Mouse (Mus musculus): ENCODE data around the gene Ctrl.
A peak's percentile ranks its signal among the peaks of the same experiment; 100 is the strongest.
"Not testable (repeated sequence)": the region's sequence is repeated elsewhere in the genome, so short reads cannot be mapped to it uniquely, and the experiment has no call there.

The Ctrl gene

DNA sequence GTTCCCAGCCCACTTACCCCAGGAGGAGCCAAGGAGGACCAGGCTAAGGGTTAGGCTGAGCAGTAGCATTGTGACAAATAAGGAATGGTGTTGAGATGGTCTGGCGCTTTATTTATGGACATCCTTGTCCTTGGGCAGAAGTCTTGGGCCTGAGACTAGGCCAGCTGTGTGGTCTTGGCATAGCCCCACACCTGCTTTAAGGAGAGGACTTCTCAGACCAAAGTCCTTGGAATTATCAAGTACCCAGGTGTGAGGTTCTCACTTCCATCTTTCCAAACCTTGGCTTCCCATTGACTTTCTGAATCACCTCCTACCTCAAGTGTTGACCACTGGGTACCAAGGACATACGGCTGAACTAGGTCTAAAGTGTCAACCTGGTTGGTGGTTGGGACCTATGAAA lies at the start of gene Ctrl:
Ctrl (minus strand) TSS at position 101 of the 400 bp plus-strand sequence.
- no peak for DNase-seq (ENCODE audit: low spot score)

DNA sequence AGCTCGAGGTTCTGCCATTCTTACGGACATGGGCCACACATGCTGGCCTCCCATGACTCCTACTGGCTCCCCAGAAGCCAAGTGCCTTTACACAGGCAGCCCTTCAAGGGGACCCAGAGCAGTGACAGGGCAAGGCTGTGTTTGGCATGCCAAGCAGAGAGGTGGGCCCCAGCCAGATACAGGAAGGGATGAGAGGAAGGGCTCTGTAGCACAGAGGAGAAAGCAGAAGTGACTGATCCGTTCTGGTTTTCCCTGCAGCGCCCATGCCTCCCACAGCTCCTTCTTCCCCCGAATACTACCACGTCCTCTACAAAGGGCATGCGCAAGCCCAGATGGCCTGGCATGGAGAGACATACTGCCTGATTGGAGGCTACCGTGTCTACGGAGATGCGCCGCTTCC lies 49.7 kb upstream of the Ctrl start:
- not testable (repeated sequence) for DNase-seq (ENCODE audit: low spot score)

DNA sequence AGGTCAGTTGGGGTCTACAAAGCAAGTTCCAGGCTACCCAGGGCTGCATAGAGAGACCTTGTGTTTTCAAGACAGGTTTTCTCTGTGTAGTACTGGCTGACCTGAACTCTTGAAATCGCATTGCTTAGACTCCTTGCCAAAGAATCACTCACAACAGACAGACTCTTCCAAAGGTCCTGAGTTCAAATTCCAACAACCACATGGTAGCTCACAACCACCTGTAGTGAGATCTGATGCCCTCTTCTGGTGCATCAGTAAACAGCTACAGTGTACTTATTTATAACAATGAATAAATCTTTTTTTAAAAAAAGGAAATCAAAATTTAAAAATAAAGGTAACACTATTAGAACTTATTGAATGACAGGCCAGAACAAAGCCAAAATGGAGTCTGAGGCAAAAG lies 47.5 kb upstream of the Ctrl start:
- DNase-seq (ENCODE audit: low spot score), result no peak

DNA sequence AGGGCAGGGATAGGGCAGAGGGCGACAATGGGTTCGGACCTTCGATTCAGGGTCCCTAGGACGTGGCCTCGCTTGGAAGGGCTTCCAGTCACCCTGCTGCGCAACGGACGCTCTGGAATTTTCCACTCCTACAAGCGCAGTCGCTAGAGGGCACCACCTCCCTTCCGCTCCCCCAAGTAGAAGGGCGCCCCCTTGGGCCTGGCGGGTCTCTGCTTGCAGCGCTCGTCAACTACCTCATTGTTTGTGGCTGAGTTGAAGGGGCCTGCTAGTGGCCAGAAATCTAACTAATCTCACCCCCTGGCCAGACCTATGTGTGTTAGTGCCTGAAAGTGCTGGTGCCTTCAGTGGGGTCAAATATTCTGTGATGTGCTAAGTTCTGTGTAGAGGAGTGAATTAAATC lies 45.7 kb upstream of the Ctrl start, which contains the start of gene Dpep3:
Dpep3 (minus strand) TSS at position 105 of the 400 bp plus-strand sequence.
- no peak for DNase-seq (ENCODE audit: low spot score)

DNA sequence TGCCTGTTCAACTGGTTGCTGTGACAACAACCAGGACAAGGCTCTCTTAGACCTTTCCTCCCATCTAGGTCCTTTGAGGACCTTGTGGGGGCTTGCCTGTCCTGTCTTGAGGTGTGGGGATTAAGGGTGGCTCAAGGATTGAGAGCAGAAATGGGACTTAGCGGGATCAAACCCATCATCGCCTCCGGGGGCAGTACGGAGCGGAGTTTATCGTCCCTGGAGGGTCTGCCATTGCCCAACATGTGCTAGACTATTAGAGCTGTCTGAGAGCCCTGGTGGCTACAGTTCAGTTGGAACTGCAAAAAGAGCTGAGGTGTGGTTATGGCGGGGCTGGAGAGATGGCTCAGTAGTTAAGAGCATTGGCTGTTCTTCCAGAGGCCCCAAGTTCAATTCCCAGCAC lies 41.7 kb upstream of the Ctrl start:
- DNase-seq (ENCODE audit: low spot score), result no peak

DNA sequence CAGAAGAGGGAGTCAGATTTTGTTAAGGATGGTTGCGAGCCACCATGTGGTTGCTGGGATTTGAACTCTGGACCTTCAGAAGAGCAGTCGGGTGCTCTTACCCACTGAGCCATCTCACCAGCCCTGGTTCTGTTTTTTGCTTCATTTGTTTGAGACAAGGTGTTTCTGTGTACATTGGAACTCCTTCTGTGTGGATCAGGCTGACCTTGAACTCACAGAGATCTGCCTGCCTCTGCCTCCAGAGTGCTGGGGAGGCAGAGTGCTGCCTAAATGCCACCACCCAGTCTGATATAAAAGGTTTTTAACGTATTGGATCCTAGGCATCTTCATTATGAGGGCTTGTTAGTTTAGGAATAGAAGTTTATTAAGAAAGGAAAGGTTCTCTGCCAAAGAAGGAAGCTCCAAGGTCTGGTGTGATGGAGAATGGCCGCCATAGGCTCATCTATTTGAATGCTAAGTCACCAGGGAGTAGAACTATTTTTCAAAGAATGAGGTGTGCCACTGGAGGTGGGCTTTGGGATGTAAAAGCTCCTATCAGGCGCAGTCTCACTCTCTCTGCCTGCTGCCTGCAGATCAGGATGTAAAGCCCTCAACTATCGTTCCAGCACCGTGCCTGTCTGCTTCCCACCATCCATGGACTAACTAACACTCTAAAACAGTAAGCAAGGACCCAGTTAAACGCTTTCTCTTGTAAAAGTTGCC lies 37.5 kb upstream of the Ctrl start:
- no peak for DNase-seq (ENCODE audit: low spot score)

DNA sequence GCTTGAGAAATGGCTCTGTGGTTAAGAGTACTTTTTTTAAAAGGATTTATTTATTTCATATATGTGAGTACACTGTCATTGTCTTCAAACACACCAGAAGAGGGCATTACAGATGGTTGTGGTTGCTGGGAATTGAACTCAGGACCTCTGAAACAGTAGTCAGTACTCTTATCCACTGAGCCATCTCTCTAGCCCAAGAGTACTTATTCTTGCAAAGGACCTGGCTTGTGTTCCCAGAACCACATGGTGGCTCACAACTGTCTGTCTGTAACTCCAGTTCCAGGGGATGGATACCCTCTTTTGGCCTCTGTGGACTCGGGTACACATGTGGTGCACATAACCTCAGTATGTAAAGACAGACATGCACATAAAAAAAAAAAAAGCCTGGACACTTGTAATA lies 35.7 kb upstream of the Ctrl start:
- DNase-seq (ENCODE audit: low spot score), result no peak

DNA sequence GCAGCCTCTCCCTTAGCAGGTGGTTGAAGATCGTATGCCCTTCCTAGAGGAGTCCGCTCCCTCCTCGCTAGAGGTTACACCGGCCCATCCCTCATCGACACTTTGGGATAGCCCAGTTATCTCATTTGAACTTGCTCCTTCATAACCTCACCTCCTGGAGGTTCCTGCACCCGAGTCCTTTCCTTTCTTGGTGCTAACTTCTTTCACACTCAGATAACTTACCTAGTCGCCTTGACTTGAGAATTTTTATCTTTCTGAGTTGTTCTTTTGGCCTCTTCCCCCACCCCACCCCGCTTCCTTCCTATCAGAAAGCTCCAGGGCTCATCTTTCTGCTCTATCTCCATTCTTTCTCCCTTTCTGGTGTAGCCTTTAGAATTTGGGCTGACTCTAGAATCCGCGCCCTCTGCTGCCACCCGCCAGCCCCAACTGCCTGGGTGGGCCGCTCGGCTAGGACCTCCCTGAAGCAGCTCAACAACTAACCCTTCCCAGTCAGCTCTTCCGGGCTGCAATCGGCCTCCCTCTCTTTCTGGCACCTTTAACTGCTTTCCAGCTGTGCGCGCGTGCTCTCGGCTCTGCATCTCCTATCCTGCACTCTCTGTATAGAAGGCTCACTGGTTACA lies 33.1 kb upstream of the Ctrl start:
- peak; percentile 29 for DNase-seq (ENCODE audit: low spot score)

DNA sequence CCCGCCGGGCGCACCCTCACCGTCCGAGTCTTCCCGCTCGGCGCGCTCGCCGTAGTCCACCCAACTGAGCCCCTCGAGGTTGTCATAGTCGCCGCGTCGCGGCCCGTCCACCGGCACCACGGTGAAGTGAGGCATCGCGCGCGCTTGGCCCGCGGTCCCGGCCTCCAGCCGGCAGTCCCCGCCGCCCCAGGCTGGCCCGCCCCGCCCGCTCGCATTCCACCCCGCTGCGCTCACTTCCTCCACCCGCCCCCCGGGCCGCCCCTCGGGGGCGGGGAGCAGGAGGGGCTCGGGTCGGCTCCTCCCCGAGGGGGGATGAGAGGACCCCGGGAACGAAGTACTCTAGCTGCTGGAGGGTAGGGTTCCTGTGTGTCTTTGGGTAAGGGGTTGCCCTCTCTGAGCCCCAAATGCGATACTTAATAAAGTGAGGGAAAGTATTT lies 32.3 kb upstream of the Ctrl start, which contains the start of gene Slc12a4:
Slc12a4 (minus strand) TSS at position 193 of the 437 bp plus-strand sequence.
- DNase-seq (ENCODE audit: low spot score), result peak; percentile 88

DNA sequence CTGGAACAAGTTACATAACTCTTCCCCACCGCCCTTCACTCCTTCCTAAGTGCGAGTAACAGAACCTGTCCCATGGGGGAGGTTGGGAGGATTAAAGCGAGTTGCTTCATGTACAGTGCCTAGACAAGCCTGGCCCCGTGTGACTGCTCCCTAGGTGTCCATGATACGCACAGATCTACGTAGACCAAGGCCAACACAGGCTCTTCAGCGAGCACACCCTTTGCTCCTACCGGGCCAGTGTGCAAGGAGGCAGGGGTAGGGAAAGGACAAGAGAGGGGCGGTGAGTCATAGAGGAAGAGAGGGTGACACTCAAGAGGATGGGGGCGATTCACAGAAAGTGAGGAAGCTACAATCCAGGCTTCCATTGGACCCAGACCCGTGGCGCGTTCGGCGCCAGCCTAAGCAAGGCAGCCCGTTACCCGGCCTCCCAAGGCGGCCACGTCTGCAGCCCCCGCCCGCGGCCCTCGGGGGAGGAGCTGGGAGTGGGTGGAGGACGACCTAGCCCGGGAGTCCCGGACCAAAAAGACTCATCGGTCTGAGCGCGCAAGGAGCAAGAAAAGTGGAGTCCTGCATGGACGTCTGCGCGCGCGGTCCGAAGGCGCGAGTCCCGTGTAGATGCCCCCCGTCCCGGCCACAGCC lies 31.7 kb upstream of the Ctrl start:
- DNase-seq (ENCODE audit: low spot score), result peak; percentile 68

DNA sequence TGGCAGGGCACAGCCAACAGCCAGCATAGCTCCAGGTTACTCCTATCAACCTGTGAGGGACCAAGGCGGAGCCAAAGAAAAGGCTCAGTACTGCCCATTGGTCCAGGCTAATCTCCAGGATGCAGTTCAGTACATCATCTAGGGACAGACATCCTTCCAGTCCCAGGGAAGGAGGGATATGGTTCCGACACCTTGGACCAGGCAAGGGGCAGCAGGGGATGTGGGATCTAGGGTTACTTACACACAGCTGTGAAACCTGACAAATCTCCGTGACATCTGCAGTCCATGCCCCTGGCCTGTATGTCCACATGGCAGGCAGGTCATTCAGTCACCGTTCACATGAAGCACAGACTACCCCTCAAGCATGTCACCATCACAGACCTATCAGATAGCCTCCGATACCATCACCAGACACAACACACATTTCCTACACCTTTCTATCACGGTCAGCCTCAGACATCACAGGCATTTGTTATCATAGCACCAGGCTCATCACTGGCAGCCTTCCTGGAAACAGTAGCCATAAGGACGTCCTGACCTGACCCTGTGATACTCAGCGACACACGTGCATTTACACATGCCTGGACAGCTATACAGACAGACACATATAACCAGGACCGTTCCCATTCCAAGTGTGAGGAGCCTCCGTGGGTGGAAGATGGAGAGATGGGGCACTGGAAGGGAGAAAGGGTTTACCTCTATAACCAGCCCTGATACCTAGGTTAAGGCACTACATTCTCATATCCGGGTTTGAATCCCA lies 31.0 kb upstream of the Ctrl start:
- no peak for DNase-seq (ENCODE audit: low spot score)

DNA sequence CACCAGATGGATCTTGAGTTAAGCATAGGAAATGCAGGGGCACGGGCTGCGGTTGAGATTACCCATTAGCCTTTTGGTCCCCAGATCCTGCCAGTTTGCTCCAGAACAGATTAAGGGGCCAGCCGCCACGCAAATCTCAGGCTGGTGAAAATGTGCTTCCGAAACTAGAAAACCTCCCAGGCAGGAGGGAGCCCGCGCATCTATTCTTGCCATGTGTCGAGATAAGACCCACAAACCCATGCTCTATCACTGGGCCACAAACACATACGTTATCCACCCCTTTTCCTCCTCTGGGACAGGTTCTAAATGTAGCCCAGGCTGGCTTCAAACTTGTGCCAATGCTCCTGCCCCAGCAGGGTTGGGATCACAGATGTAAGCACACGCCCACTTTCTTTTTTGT lies 27.9 kb upstream of the Ctrl start:
- no peak for DNase-seq (ENCODE audit: low spot score)

DNA sequence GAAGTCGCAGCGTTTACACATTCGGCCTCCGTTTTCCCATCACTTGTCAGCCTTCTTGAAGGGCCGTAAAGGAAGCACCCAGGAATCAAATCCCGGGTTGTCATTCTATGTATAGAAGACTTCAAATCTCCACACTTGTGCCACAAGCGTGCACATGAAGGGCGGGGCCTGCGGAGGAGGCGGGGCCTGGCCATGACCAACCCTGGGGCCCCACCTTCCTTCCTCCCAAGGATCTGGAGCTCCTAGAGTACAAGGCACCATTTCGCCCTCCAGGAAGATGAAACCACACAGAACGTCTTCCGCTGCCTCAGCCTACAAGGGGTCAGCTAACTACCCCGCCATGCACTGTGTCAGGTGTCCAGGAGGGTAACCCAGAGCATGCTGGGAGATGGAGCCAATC lies 27.4 kb upstream of the Ctrl start:
- DNase-seq (ENCODE audit: low spot score), result no peak

DNA sequence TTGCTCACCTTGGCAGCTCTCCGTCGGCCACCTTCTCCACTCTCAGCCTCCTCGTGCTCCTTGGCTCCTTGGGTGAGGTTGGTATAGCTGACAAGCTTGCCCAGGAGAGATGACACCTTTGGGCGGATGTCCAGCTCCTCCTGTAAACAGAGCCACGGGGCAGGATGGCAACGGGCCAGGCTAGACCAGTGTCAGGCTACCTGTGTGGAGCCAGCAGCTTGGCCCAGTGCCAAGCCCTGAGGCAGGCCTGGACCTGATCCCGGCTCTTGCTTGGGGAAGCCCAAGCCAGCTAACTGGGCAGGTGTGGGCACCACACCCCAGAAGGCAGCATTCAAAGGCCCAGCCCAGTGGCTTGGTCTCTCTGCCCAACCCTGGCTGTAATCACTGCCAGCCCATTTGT lies 25.7 kb upstream of the Ctrl start:
- no peak for DNase-seq (ENCODE audit: low spot score)

DNA sequence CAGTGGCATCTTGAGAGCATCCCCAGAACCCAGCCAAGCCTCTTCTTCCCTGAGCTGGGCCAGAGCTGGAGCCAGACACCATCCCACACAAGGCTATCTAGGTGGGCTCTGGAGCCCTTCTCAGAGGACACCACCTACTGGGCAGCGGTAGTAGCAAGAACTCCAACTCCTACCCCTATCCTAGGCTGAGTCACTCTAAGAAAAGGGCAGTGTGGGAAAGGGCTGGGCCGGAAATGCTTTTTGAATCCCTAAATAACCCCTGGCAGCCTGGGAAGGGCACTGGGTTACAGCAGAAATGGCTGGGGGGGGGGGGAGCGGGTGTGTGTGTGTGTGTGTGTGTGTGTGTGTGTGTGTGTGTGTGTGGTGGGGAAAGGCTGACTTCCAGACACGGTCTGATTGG lies 24.2 kb upstream of the Ctrl start:
- no peak for DNase-seq (ENCODE audit: low spot score)

DNA sequence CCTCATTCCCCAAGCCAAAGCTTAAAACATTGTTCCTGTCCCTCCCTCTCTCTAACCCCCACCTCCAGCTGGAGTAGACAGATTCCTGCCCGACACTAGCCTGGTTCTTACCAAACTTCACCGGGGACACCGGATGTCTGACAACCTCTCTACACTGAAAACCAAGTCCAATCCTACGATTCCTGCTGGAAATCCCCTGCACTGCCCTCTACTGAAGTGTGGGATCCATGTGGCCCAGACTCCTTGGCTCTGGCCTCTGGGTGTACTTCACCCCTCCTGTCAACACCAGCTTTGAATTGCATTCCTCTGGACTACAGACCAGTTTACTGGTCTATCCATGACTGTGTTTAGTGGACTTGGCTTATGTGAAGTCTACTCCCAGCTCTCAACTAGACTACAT lies 22.9 kb upstream of the Ctrl start:
- no peak for DNase-seq (ENCODE audit: low spot score)

DNA sequence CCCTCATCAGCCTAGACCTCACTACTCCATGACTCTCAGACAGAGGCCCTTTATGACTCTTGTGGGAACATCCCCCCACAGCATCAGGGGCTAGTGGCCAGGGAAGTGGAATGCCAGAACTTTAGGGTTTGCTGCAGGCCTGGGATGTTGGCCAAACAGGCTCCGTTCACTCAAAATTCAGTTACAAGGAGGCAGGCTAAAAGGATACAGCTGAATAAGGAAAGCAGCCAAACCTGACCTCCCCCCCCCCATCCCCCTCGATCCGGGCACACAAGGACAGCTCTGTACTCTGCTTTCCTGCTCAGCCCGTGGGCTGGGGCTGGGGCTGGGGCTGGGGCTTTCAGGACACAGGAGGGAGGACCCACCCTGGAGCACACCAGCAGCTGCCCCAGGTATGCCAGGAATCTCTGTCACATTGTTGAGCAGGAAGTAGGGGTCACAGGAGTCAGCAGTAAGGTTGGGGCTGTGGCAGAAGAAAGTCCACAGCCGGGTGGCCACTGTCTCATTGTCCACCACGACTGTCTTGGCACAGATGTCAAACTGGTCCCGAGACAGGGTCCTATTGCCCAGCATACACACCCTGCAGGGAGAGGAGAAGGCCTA lies 17.5 kb upstream of the Ctrl start:
- no peak for DNase-seq (ENCODE audit: low spot score)

DNA sequence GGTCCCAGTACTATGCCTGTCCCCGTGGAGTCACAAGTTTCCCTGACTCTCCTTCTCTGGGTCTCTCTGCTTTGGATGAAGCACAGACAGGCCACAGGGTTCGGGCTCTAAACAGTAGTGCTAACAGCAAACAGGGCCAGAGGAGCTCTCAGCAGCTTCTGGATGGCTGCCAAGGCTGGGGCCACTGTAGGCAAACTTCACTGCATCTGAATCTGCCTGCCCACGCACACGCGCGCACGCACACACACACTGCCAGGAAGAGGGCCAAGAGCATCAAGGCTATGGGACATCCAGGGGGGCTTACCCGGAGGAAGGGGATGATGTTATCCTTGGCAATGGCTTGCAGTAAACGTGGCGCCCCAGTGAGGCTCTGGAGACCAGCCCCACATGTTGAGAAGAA lies 15.7 kb upstream of the Ctrl start:
- DNase-seq (ENCODE audit: low spot score), result no peak

DNA sequence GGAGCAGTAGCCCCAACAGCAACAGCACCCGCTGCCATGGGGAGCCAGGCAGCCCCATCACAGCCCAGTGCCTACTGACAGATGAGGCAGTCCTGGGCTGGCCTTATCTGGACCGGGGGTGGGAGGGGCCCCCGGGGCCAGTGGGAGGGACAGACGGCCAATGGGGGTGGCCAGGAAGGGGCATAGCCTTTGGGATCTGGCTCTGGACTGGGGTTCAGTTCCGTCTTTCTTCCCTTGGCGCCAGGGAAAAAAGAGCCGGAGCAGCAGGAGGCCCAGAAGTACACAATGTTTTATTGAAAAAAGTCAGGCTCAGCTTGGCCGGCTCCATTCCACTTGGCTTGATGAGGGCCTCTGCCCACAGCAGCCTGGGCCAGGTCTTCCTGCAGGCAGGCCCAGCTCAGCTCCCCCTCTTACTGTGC lies 9.7 kb upstream of the Ctrl start, which contains the start of gene Lcat:
Lcat (minus strand) TSS at position 62 of the 419 bp plus-strand sequence.
- DNase-seq (ENCODE audit: low spot score), result no peak

DNA sequence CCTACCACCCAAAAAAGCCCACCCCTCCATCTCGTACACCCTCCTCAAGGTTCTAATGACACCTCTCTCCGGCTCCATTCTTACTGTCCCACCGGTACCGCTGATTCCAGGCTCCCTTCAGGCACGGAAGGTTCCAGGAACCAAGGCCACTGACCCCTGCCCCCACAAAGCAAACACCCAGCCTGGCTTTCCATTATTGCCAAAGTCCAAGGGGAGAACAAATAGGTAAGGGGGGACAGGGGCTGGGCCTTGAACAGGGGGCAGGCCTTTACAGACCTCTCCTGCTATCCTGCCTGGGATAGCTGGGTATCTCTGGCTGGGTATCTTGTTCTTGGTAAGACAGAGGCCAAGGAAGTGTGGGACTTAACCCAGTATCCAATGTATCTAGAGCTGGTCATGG lies 8.9 kb upstream of the Ctrl start:
- DNase-seq (ENCODE audit: low spot score), result peak; percentile 80

DNA sequence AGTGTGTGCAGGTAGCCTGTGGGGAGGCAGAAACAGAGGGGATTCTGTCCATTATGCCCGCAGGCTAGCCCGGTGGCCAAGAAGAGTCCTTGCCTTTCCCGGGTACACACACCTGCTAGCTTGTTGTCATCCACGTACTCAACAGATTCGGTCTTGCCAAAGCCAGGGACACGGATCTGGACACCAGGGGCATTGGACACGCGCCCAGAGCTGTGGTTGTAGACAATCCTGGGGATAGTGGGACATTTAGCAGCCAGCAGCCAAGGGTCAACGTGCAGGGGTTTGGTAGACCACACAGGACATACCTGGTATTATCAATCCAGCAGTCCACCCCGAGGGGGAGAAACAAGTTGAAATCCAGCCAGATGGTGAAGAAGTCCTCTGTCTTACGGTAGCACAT lies 8.4 kb upstream of the Ctrl start:
- DNase-seq (ENCODE audit: low spot score), result no peak

DNA sequence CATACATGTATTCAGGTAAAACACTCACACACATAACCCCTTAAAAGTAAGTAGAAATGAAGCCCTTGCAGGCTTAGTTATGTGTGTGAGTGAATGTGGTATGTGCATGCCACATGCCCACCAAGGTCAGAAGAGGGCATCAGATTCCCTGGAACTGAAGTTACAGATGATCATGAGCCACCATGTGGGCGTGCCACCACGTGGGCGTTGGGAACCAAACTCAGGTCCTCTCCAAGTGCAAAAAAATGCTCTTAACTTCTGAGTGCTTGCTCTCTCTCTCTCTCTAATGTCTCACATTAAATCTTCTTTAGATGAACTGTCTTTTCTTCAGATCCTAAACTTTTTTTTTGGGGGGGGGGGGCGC lies 4.6 kb upstream of the Ctrl start, which contains the start of gene Psmb10:
Psmb10 (minus strand) TSS at position 139 of the 364 bp plus-strand sequence.
- no peak for DNase-seq (ENCODE audit: low spot score)

Data from yolk sac, embryonic 10.5 days (tissue).